Mouse (Mus musculus) urinary bladder, postnatal 36 days (tissue): Measurements from ENCODE around the gene Fam219b.
A peak's percentile ranks its signal among the peaks of the same experiment; 100 is the strongest.

ENCODE experiments used
- DNase-seq, 2 experiments: peaks; one replicate each; pipeline ENCODE4 v3.0.0; 2022; ENCODE audit warnings: low spot score in 2 of 2, mixed read lengths in 1 of 2

Gene Fam219b

DNA sequence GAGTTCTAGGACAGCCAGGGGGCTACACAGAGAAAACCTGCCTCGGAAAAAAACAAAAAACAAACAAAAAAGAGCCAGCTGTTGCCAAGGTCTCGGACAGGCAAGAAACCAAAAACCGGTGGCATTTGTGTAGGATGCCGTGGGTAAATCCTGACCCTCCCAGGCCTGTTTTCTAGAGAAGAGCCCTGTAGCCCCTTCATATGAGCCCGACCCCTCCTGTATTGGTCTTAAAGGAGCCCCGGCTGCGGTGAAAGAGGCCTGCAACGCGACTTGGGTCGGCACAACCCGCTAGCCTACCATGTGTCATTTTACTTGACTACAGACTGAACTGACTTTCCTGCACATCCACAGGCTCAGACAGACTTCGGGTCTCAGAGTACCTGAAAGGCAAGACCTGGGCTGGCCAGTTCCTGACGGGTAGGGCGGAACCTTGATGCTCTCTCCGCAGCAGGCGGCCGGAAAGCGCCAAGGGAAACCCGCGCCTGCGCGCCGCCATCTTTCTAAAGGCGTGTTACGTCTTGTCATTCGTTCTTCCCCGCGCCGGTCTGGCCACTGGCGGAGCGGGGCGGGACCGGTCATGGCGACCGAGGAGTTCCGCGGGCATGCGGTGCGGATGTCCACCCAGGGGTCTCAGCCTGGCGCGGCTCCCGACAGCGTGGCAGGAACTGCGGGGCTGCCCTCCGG is at the start of gene Fam219b:
Gene Fam219b, plus strand, starts transcription at position 485 of the 684 bp plus-strand sequence.
- DNase-seq, result peak; percentile 84 to 92

DNA sequence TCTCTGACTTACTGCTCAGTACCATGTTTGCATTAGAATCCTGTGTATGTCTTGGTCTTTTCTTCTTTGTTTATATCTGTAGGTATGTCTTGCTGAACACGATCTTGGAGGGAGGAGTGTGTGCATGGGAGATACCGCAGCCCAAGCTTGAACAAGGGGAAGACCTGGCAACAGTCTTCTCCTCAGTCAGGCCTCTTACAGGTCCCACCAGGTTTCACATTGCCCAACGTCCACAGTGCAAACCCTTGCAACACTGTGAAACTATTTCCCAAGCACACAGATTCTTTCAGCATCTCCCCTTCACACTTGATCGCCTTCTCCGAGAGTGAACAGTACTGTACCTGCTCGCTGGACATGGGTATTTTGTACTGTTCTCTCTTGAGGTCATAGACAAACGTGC is 49.5 kb upstream of the Fam219b start:
- DNase-seq, result no peak

DNA sequence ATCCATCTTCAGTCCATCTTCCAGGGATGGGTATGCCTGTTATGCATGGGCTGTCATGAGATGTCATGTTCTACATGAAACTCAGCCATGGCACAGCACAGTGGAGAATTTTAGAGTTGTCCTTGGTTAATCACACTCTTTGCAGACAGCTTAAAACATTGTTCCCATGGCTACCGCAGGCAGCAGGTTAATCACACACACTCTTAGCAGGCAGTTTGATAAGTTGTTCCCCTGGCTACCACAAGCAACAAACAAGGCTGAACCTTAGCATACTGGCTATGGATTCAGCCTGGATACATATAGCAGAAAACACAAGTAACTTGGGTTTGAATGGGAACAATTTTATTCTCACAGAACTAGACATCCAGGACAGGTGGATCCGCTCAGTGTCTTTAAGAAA is 43.8 kb upstream of the Fam219b start:
- DNase-seq, result no peak

DNA sequence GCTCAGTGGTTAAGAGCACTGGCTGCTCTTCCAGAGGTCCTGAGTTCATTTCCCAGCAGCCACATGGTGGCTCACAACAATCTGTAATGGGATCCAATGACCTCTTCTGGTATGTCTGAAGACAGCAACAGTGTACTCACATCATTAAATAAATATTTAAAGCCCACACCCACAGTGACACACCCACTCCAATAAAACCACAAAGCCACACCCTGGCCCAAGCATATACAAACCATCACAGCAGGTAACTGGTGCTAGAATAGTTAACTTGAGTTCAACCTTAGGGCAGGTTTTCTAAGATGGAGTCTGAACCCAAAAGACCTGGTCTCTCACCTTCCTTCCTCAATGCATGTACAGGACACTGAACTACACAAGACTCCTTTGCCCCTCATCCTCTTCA is 42.4 kb upstream of the Fam219b start:
- DNase-seq, result no peak

DNA sequence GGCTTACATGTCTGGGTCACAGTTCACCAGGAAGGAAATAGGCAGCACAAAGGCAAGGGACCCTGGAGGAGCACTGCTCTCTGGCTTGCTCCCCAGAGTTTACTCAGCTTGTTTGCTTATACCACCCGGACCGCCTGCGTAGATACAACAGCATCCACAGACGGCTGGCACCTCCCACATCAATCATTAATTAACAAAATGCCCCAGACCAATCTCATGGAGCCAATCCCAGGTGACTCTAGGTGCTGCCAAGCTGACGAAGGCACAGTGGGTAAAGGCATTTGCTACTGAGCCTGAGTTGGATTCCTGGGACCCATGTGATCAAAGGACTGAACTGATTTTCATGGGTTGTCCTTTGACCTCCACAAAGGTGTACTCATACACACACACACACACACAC is 40.1 kb upstream of the Fam219b start:
- no peak for DNase-seq

DNA sequence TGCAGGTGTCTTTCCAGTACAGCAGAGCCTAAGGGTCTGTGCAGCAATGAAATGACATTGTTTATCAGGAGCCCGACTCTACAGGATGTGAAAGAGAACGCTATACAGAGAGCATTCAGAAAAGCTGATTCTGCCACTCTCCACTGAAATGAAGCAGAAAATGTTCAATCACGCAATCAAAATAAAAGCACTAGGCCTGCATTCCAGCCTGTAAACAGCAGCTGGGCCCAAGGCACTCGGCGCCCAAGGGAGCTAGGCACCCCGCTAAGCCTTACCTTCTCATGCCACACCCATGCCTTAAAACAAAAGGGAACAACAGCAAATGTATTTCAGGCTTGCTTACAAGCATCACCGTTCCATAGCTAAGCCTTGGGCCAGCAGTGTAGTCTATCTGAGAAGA is 38.8 kb upstream of the Fam219b start:
- DNase-seq, result no peak

DNA sequence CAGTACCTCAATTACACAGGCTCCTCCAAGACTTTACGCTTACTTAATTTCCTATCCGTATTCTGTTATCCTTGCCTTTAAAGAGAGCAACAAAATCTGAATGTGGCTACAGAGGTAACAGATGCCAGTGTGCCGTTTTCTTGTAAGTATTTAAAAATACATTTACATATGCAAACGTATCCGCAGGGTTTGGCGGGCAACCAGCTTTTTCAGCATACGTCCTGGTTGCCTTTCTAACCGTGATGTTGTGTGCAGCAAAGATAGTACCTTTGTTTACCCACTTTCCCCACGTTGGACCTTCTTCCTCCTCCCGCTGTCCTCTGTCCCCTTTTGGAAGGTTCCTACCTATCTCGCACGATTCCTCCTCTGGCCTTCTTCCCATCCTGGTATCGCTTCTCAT is 35.9 kb upstream of the Fam219b start:
- DNase-seq, result no peak

DNA sequence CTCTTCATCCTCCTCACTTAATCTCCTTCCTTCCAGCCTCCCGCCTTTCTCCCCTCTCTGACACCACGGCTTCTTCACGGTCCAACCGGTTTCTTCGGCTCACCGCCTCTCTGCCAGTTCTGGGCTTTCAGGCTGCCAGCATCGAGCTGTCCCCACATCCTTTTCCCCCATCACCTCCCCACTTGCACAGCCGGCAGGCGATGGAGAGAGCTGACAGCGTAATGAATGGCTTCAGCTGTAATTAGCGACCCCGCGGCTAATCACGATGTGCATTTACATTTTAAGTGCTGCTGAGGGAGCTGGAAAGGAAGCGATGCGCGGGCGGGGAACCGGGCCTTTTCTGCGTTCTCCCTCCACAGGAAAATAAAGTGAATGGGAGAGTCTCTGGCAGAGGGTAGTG is 35.5 kb upstream of the Fam219b start:
- no peak for DNase-seq

DNA sequence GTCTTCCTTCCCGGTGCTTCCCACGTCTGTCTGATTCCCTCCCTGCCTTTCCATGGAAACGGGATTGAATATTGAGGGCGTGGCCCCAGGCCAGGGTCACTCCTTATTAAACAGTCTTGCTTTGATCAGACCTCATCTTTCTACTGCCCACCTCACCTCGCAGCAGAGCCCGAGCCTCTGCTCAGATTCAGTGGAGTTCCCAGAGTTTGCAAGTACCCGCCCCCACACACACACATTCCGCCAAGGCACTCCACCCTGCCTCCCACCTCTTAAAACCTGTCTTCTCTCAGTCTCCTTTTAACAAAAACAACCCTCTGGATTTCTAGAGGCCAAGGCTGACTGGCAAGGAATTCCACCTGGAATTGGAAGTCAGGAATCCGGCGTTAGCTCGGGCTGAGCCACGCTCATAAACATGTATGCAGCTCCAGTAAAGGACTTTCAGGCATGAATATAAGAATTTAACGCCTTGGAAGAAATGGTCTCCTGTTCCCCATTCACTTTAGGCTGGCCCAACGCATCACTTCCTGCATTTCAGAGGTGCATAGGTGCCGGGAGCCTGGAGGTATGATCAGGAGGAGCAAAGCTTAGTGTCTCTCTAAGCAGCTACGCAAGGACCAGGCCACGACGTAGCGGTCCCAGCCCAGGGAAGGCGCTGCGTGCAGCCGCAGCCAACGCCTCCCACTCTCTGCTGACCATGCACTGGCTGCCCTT is 34.3 kb upstream of the Fam219b start:
- DNase-seq, result peak in 1 of 2 experiments; percentile 26

DNA sequence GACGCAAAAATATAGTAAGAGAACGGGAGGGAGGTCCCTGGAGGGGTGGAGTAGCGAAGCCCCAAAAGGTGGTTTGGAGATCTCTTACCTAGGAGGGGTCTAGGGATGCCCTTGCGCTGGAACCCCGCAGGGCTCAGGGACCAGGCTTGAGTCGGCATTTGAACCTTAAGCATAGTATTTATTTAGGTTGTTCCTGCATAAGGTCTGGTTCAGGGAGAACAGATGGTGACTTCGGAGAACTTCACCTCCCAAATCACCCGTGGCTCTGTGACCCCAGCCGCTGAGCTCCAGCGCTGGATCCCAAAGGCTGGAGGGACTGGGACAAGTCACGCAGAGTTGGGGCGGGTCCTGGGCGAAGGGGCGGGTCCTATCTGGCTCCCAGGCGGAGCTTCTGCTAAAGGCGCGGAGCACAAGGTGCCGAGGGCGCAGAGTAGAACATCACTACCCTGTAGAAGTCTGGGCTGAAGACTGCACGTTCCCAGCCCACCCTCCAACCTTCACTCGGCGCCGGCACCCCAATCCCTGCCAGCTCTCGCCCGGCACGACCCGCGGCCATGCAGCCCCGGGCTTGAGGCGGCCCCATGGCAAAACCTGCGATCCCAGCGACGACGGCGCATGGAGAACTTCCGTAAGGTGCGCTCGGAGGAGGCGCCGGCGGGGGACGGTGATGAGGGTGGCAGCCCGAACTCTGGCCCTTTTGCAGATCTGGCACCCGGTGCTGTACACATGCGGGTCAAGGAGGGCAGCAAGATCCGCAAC is 33.5 kb upstream of the Fam219b start, which contains the start of gene Rpp25:
Gene Rpp25, plus strand, starts transcription at position 405 of the 759 bp plus-strand sequence.
- peak; percentile 62 to 75 for DNase-seq

DNA sequence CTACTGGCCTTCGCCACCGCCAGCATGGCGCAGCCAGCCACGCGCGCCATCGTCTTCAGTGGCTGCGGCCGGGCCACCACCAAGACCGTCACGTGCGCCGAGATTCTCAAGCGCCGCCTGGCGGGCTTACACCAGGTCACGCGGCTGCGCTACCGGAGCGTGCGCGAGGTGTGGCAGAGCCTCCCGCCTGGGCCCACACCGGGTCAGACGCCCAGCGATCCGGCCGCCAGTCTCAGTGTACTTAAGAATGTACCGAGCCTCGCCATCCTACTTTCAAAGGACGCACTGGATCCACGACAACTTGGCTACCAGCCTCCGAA is 33.0 kb upstream of the Fam219b start:
- peak; percentile 23 to 62 for DNase-seq

DNA sequence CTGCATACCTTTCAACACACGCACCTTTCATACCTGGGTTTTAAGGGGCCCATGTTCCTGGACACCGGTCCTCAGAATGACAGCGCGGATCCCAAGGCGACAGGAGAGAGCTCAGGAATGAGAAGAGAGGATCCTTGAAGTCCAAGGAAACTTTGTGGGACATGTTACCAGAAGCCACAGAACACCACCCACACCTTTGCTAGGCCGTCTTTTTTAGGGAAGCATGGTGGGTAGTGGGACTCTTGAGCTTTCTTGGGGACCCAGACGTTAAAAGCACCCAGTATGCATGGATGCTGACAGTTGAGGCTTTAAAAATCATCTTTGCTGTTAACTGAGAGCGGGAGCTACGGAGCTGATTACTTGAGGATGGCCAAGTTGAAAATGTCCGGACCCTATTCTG is 32.4 kb upstream of the Fam219b start:
- no peak for DNase-seq

DNA sequence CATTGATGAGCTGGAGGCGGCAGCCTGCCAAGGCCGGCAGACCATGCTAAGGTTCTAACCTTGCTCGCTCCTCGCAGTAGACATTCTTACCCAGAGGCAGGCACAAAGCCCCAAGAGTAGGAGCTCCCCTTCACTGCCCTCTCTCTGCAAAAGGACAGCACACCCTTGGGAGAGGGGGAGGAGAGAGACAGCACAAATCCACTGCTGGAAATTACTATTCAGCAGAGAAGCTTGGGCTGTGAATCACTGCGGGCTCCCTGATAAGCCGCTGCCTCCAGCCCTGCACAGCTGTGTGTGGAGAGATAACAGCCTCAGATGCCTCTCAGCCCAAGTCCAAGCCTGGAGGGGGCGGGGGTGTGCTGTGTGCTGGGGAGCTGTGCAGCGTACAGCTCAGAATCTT is 31.6 kb upstream of the Fam219b start:
- DNase-seq, result peak; percentile 29 to 49

DNA sequence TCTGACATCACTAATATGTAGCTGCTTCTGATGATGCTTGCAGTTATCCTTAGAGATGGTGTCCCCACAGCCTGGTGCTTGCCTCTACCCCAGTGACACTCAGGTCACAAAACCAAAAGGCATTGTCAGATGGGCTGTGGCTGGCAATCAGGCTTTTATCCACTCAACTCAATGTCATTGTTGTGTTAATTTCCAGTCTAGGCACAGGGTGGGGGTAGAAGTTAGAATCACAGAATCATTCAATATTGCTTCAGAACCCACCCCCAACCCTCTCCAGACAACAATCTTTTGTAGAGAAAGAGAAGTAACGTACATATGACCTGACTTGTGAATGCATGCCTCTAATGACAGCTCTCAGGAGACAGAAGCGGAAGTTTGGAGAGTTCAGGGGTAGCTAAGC is 26.8 kb upstream of the Fam219b start:
- DNase-seq, result no peak

DNA sequence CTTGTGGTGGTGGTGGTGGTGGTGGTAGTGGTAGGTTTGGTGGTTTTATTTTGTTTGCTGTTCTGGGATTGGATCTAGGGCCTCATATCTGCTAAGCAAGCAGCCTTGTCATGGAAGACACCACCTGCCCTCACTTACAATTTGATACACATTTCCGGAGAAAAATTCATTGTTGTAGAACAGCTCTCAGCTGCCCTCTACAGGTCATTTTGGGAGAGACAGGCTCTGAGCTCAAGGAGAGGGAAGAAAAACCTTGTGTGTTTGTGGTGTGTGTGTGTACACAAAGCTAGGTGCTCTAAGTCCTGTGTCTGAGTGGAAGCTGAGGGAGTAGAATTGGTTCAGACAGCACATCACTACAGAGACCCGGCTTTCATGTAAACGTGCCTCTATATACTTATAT is 20.2 kb upstream of the Fam219b start:
- DNase-seq, result peak; percentile 35 to 56

DNA sequence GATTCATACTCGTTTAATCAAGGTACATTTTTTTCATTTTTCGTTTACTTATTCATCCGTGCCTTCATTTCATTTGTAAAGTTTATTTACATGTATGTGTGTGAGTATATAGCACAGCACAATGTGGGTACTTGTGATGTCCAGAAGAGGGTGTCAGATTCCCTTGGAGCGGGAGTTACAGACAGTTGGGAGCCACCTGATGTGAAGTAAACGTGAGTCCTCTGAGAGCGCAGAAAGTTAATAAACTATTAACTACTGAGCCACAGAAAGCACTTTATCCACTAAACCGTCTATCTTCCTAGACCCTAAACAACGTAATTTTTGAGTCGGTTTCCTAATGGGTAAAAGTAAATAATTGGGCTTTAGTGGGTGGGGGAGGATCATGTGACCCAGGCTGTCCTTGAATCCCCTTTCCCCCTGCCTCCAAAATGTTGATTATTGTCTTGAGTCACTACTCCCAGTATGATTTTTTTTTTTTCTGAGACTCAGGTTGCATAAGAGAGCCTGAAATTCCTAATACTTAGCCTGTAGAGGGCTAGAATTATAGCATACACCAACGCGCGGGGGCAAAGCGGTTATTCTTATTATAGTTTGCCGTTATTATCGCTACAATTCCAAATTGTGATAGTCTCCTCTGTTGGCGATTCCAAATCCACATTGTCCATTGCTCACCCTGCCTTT is 16.8 kb upstream of the Fam219b start:
- DNase-seq, result no peak

DNA sequence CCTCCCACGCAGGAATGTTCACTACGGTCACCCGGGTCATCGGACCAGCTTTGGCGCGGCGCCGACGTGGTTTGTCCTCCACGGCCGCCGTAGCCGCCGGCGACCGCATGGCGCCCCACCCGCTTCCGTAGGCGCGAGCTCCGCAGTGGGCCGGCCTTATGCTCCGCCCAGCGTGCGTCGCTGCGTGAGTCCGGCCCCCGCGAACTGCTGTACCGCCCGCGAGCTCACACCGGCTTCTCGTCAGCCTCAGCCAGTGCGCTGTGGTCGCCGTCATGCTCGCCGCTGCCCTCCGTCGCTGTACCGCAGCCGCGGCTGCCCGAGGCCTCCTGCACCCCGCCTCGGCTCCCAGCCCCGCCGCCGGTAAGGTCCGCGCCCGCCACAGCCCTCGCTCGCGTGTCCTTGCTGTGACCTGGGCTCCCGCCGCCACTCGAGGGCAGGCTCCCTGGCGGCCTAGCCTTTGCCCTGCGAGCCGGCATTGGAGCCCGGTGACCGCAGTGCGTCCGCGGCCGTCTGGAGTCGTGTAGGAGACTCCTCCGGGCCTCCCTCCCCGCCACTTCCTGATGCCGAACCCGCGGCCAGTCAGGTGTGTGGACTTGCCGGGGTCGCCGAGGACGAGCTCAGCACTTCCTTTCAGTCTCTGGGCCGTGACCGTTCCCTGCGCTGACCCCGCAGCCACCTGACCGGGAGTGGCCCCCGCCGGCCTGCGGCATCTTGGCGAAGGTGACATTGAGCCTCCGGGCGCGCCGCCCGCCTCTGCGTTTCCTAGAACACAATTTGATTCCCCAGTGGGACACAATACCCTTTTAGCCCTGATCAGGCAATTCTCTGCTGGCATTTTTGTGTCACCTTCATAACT is 16.0 kb upstream of the Fam219b start, which contains the start of gene Cox5a:
Gene Cox5a, plus strand, starts transcription at position 219 of the 856 bp plus-strand sequence.
- DNase-seq, result peak; percentile 88 to 94

DNA sequence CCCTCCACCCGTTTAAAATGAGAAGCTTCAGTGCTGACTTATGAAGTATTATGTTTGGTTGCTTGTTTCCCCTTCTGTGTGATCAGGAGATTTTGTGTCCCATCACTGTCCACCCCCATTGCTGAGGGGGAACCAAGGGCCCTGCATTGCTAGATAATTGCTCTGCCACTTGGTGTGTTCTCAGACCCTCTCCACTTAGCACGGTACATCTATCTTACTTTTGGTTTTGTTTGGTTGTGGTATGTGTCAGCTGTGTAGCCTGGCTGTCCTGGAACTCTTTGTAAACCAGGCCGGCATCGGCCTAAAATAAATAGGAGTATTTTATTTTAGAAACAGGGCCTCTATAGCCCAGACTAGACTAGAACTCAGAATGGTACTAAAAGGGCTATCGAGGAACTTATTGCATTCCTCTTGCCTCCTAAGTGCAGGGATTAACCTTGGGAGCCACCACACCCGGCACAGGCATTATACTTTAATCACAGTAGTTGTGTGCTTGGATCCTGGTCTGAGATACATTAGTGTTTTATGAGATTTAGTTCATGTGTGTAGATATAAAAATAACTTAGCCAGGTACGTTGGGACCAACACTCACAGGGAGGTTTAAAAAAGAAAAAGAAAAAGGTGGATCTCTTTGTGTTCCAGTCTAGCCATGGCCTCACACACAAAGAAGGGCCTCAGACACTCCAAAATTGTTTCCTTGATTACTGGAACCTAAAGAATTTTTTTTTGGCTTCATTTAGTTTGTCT is 15.0 kb upstream of the Fam219b start:
- no peak for DNase-seq

DNA sequence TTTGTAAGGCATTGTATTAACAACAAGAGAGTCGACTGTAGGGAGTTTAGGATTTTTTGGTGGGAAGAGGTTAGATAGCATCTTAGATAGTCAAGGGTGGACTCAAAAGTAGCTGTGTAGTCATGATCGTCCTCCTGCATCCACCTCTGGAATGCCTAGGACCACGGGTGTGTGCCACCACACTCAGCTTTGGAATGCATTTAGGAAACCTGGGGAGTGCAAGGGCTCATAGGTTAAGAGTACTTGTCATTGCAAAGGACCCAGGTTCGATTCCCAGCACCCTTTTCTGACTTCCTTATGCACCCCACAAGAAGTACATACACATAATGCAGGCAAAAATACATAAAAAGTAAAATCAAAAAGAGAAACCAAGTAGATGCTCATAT is 14.5 kb upstream of the Fam219b start:
- no peak for DNase-seq

DNA sequence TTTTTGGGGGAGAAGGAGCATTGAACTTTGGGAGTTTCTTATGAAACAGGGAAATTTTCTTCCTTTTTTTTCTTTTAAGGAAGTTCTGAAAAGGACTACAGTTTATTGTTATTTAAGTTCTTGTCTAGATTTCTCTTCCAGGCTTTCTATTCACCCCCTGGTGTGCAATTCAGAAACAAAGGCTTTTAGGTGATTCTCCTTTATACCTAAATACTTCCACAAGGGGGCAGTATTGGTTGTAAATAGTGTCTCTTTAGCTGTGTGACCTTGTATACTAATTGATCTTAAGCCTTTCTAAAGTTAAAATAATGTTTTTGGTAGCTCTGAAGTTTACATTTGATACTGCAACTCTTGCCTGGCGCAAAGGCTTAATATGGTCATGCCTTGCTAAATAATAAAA is 13.6 kb upstream of the Fam219b start:
- no peak for DNase-seq

DNA sequence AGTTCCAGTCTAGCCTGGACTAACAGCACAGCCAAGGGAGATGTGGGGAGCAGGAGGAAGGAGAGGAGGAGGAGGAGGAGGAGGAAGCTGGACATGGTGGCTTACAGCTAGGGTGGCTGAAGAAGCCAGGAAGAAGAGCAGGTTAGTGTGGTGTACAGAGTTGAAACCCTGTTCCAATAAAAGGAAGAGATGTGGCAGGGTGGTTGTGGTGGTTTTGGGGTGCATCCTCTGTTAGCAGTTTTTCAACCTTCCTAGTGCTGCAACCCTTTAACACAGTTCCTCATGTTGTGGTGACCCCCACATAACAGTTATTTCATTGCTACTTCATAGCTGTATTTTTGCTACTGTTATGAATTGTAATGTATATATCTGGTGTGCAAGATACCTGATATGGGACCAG is 12.9 kb upstream of the Fam219b start:
- DNase-seq, result no peak
